10 mouse cellular contexts compared by ENCODE assay signal in genomic region chrX:73493567-73493966, GRCm38 (mm10). TPM values are rescaled to one million over a fixed set of nuclear protein-coding genes. Genes with fewer than 3 reads are reported as not detected.
DNase-seq lines count a peak whose midpoint lies in the region; ATAC-seq and TF ChIP-seq lines count a peak whose summit lies in the region.
"Not testable (repeated sequence)": the region's sequence is repeated elsewhere in the genome, so short reads cannot be mapped to it uniquely, and the experiment has no call there.
"Had no signal": no experiment of that assay in that cellular context is flagged by ENCODE, and none has a peak within 500 bp of the region (broad histone marks: within the 10 kb centered on the region; RNA-seq: fewer than 3 reads in every experiment).

No protein-coding gene starts in this region.

- peak; percentile 85 for ATAC-seq in forebrain, postnatal 0 days
- peak; percentile 78 for ATAC-seq in hindbrain, postnatal 0 days

- not testable (repeated sequence) for H3K27me3 ChIP-seq in forebrain, postnatal 0 days (ENCODE audit: insufficient read depth, low read length); hindbrain, postnatal 0 days (ENCODE audit: insufficient read depth, low read length)

- not testable (repeated sequence) for H3K9me3 ChIP-seq in forebrain, postnatal 0 days (ENCODE audit: low read length); hindbrain, postnatal 0 days (ENCODE audit: low read length)

- not testable (repeated sequence) for H3K36me3 ChIP-seq in forebrain, postnatal 0 days (ENCODE audit: insufficient read depth); hindbrain, postnatal 0 days (ENCODE audit: insufficient read depth, low read length)

- not testable (repeated sequence) for H3K27ac ChIP-seq in forebrain, postnatal 0 days (ENCODE audit: low read depth, low read length); hindbrain, postnatal 0 days

- H3K4me1 ChIP-seq in forebrain, postnatal 0 days (ENCODE audit: insufficient read depth); hindbrain, postnatal 0 days (ENCODE audit: insufficient read depth, low read length): not testable (repeated sequence)

- H3K4me3 ChIP-seq in forebrain, postnatal 0 days (ENCODE audit: low read depth, low read length); hindbrain, postnatal 0 days (ENCODE audit: low read length): not testable (repeated sequence)

- peak; percentile 72 for TF ChIP-seq CTCF in forebrain, postnatal 0 days (IDR thresholded peaks at IDR 0.05; ENCODE audit: low read depth)
- peak; percentile 72 for TF ChIP-seq CTCF in hindbrain, postnatal 0 days (IDR thresholded peaks at IDR 0.05; ENCODE audit: low read depth)

- 28% methylated on average over 2 of the region's 2 CpGs for WGBS in forebrain, postnatal 0 days
- WGBS in hindbrain, postnatal 0 days = 15% methylated on average over 1 of the region's 2 CpGs

- H3K9ac ChIP-seq in forebrain, postnatal 0 days; hindbrain, postnatal 0 days (replicated peaks; ENCODE audit: low read length): not testable (repeated sequence)

- peak; percentile 53 for DNase-seq in MEL-GATA-1-ER (ENCODE audit: extremely low read depth, low read depth)
- DNase-seq in cerebellum, adult 18-20 months = peak; percentile 71
- peak; percentile 78 for DNase-seq in forebrain, postnatal 0 days
- DNase-seq in hindbrain, postnatal 0 days (ENCODE audit: low spot score) = peak; percentile 82
- DNase-seq in layer of hippocampus, postnatal 10 days (ENCODE audit: low spot score in 2 of 2) = peak; percentile 46 to 66
- peak; percentile 87 for DNase-seq in lung, postnatal 36 days
- peak; percentile 77 for DNase-seq in retina, postnatal 1 day
- DNase-seq in urinary bladder, postnatal 25 days (ENCODE audit: low spot score) = peak; percentile 40

- H3K4me2 ChIP-seq in forebrain, postnatal 0 days (ENCODE audit: low read depth); hindbrain, postnatal 0 days (ENCODE audit: low read depth, low read length): not testable (repeated sequence)

RNA-seq across cellular contexts. Expression of gene Atp2b3, which starts 9.3 kb away (rescaled TPM):
- total RNA-seq in forebrain, postnatal 0 days (2014; rRNA removed) = 21.4 and 26.0 TPM in 2 replicates
- polyA plus RNA-seq in forebrain, postnatal 0 days (2015; fragmentation: Nextera tagmentation; extraction: Ambion mirVana) = 3.9 and 5.5 TPM in 2 replicates
- total RNA-seq in hindbrain, postnatal 0 days (2014; rRNA removed) = 40.9 and 44.0 TPM in 2 replicates
- polyA plus RNA-seq in hindbrain, postnatal 0 days (2015; fragmentation: Nextera tagmentation; extraction: Ambion mirVana) = 8.1 and 8.2 TPM in 2 replicates
- total RNA-seq in layer of hippocampus, postnatal 10 days (2021) = 10 to 100 TPM; 90.9 to 95.2 TPM

RNA-seq across cellular contexts. Expression of gene Bgn, which starts 10.2 kb away (rescaled TPM):
- total RNA-seq in forebrain, postnatal 0 days (2014; rRNA removed) = 24.8 and 39.7 TPM in 2 replicates
- 17.7 and 18.3 TPM in 2 replicates for polyA plus RNA-seq in forebrain, postnatal 0 days (2015; fragmentation: Nextera tagmentation; extraction: Ambion mirVana)
- 51.9 and 68.9 TPM in 2 replicates for total RNA-seq in hindbrain, postnatal 0 days (2014; rRNA removed)
- 17.9 and 23.7 TPM in 2 replicates for polyA plus RNA-seq in hindbrain, postnatal 0 days (2015; fragmentation: Nextera tagmentation; extraction: Ambion mirVana)
- 10 to 100 TPM; 48.6 to 48.8 TPM for total RNA-seq in layer of hippocampus, postnatal 10 days (2021)

RNA-seq across cellular contexts. Expression of gene Haus7, which starts 34.7 kb away (rescaled TPM):
- total RNA-seq in forebrain, postnatal 0 days (2014; rRNA removed) = 25.3 and 33.2 TPM in 2 replicates
- polyA plus RNA-seq in forebrain, postnatal 0 days (2015; fragmentation: Nextera tagmentation; extraction: Ambion mirVana) = 50.3 and 60.8 TPM in 2 replicates
- 22.0 and 33.5 TPM in 2 replicates for total RNA-seq in hindbrain, postnatal 0 days (2014; rRNA removed)
- polyA plus RNA-seq in hindbrain, postnatal 0 days (2015; fragmentation: Nextera tagmentation; extraction: Ambion mirVana) = 62.8 and 63.7 TPM in 2 replicates
- total RNA-seq in layer of hippocampus, postnatal 10 days (2021) = 10 to 100 TPM; 18.4 to 19.7 TPM

RNA-seq across cellular contexts. Expression of gene Trex2, which starts 58.4 kb away (rescaled TPM):
- not detected in 2 replicates for total RNA-seq in forebrain, postnatal 0 days (2014; rRNA removed)
- not detected in 2 replicates for polyA plus RNA-seq in forebrain, postnatal 0 days (2015; fragmentation: Nextera tagmentation; extraction: Ambion mirVana)
- total RNA-seq in hindbrain, postnatal 0 days (2014; rRNA removed) = not detected in 2 replicates
- polyA plus RNA-seq in hindbrain, postnatal 0 days (2015; fragmentation: Nextera tagmentation; extraction: Ambion mirVana) = not detected in 2 replicates
- not detected for total RNA-seq in layer of hippocampus, postnatal 10 days (2021)
- polyA plus RNA-seq: heart, embryonic 12.5 days; liver, embryonic 15.5 days had no signal
